Comparison of ENCODE assay signal across 8 mouse cellular contexts in the genomic region with DNA sequence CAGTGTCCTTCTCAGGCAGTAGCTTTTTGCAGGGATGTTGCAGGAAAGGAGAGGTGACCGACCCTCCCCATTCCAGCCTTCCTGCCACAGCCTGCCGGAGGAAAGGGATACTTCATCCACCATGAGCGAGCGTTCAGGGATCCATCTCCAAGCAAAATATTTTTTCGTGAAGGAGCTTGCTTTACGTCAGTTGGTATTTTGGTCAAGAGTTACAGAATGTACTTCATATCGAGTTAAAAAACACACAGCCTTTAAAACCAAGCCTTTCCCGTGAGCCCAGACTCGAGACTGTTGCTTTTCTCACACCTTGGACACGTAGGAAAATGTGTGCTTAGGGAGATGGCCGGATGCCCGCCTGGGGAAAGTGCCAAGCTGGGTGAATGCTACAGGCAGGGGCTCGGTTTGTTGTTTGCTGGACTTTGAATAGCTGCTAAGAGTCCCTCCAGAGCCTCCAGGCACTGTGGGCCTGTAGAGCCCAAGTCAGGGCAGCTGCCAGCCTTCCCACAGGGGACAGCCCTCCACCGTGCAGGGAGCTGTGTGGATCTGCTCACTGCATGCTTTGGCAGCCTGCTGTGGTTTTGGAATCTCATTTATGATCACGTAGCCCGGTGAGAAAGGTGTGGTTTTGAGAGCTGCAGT. TPM values are rescaled to one million over a fixed set of nuclear protein-coding genes. Genes with fewer than 3 reads are reported as not detected.
DNase-seq lines count a peak whose midpoint lies in the region; ATAC-seq and TF ChIP-seq lines count a peak whose summit lies in the region.

No protein-coding gene starts in this region.

- 61% methylated on average over 16 of the region's 16 CpGs for WGBS in hindbrain, embryonic 12.5 days
- 75% methylated on average over 16 of the region's 16 CpGs for WGBS in hindbrain, embryonic 10.5 days
- 49% methylated on average over 16 of the region's 16 CpGs for WGBS in embryonic facial prominence, embryonic 12.5 days
- WGBS in limb, embryonic 14.5 days, result 37% methylated on average over 16 of the region's 16 CpGs

- no peak for DNase-seq in hindbrain, embryonic 10.5 days (ENCODE audit: low spot score)
- peak; percentile 79 to 86 for DNase-seq in heart, adult 9 months (ENCODE audit: low spot score in 2 of 2)
- DNase-seq in kidney, postnatal 10 days, result peak; percentile 89
- DNase-seq in limb, embryonic 14.5 days (ENCODE audit: low spot score), result peak; percentile 65
- DNase-seq in right cerebral cortex, postnatal 14 days, result peak; percentile 85
- no peak for DNase-seq in c-Kit-positive CD71-positive TER-119-positive erythroid progenitor cells, embryonic 14.5 days (ENCODE audit: low spot score)

- H3K36me3 ChIP-seq in hindbrain, embryonic 12.5 days, result no peaks in the 10 kb centered on the region
- H3K36me3 ChIP-seq in hindbrain, embryonic 10.5 days, result no peaks in the 10 kb centered on the region
- H3K36me3 ChIP-seq in embryonic facial prominence, embryonic 12.5 days, result no peaks in the 10 kb centered on the region
- no peaks in the 10 kb centered on the region for H3K36me3 ChIP-seq in limb, embryonic 14.5 days (ENCODE audit: control insufficient read depth, insufficient read depth, low read length)

- no peak overlapping the region for H3K4me2 ChIP-seq in hindbrain, embryonic 12.5 days (replicated peaks)
- no peak overlapping the region for H3K4me2 ChIP-seq in embryonic facial prominence, embryonic 12.5 days (replicated peaks)
- peak overlapping the region; percentile 2; the same call in 1 of the 2 replicates for H3K4me2 ChIP-seq in limb, embryonic 14.5 days (replicated peaks; ENCODE audit: low read depth, low read length, severe bottlenecking)

- H3K4me3 ChIP-seq in hindbrain, embryonic 12.5 days, result no peak overlapping the region
- no peak overlapping the region for H3K4me3 ChIP-seq in hindbrain, embryonic 10.5 days
- H3K4me3 ChIP-seq in embryonic facial prominence, embryonic 12.5 days, result no peak overlapping the region
- no peak overlapping the region for H3K4me3 ChIP-seq in limb, embryonic 14.5 days (replicated peaks; ENCODE audit: low read length)

- H3K27ac ChIP-seq in hindbrain, embryonic 12.5 days, result peak overlapping the region; percentile 61; the same call in 1 of the 2 replicates
- no peak overlapping the region for H3K27ac ChIP-seq in hindbrain, embryonic 10.5 days
- H3K27ac ChIP-seq in embryonic facial prominence, embryonic 12.5 days, result peak overlapping the region; percentile 50; the same call in 1 of the 2 replicates
- peak overlapping the region; percentile 65 for H3K27ac ChIP-seq in limb, embryonic 14.5 days (replicated peaks; ENCODE audit: low read depth, low read length)

- peaks cover 22% of the 10 kb centered on the region for H3K4me1 ChIP-seq in hindbrain, embryonic 12.5 days
- peaks cover 27% of the 10 kb centered on the region for H3K4me1 ChIP-seq in hindbrain, embryonic 10.5 days (replicated peaks)
- H3K4me1 ChIP-seq in embryonic facial prominence, embryonic 12.5 days, result peaks cover 16% of the 10 kb centered on the region
- peaks cover 28% of the 10 kb centered on the region for H3K4me1 ChIP-seq in limb, embryonic 14.5 days (ENCODE audit: control insufficient read depth, insufficient read depth, low read length)

- no peaks in the 10 kb centered on the region for H3K9me3 ChIP-seq in hindbrain, embryonic 12.5 days (replicated peaks)
- no peaks in the 10 kb centered on the region for H3K9me3 ChIP-seq in hindbrain, embryonic 10.5 days
- no peaks in the 10 kb centered on the region for H3K9me3 ChIP-seq in embryonic facial prominence, embryonic 12.5 days
- no peaks in the 10 kb centered on the region for H3K9me3 ChIP-seq in limb, embryonic 14.5 days (ENCODE audit: control insufficient read depth, low read length)

- no peak overlapping the region for H3K9ac ChIP-seq in hindbrain, embryonic 12.5 days
- peak overlapping the region; percentile 19; the same call in 1 of the 2 replicates for H3K9ac ChIP-seq in embryonic facial prominence, embryonic 12.5 days
- 0 out of 2 replicates have a peak overlapping the region, but pooled peaks have one; percentile 14 for H3K9ac ChIP-seq in limb, embryonic 14.5 days (ENCODE audit: low read depth, low read length, severe bottlenecking)

- ATAC-seq in hindbrain, embryonic 12.5 days (ENCODE audit: low FRiP score), result no peak
- ATAC-seq in embryonic facial prominence, embryonic 12.5 days (ENCODE audit: insufficient number of reproducible peaks, insufficient read depth, low FRiP score, low TSS enrichment), result no peak
- peak; percentile 58 for ATAC-seq in limb, embryonic 14.5 days (ENCODE audit: low FRiP score, low read depth)

- no peaks in the 10 kb centered on the region for H3K27me3 ChIP-seq in hindbrain, embryonic 12.5 days
- no peaks in the 10 kb centered on the region for H3K27me3 ChIP-seq in hindbrain, embryonic 10.5 days (ENCODE audit: insufficient read depth, poor library complexity, severe bottlenecking)
- no peaks in the 10 kb centered on the region for H3K27me3 ChIP-seq in embryonic facial prominence, embryonic 12.5 days
- no peaks in the 10 kb centered on the region for H3K27me3 ChIP-seq in limb, embryonic 14.5 days (ENCODE audit: control insufficient read depth, insufficient read depth, low read length)

- no peak for TF ChIP-seq POLR2A in limb, embryonic 14.5 days (IDR thresholded peaks at IDR 0.05; ENCODE audit: borderline replicate concordance, extremely low read depth, insufficient read depth, insufficient read length)

RNA-seq across cellular contexts. Expression of a gene that starts 20.6 kb away (rescaled TPM):
- polyA plus RNA-seq in hindbrain, embryonic 12.5 days (2016; fragmentation: Nextera tagmentation; extraction: Ambion mirVana), result 13.0 and 19.4 TPM in 2 replicates
- polyA plus RNA-seq in hindbrain, embryonic 10.5 days (2016; fragmentation: Nextera tagmentation; extraction: Ambion mirVana), result 1.7 and 2.9 TPM in 2 replicates
- polyA plus RNA-seq in embryonic facial prominence, embryonic 12.5 days (2016; fragmentation: Nextera tagmentation; extraction: Ambion mirVana), result 1.7 and 2.1 TPM in 2 replicates
- polyA plus RNA-seq in limb, embryonic 14.5 days (2012; rRNA removed), result 1.3 and 1.5 TPM in 2 replicates
- polyA plus RNA-seq in limb, embryonic 14.5 days (2014; fragmentation: Nextera tagmentation; extraction: Ambion mirVana), result 1.4 and 2.1 TPM in 2 replicates

RNA-seq across cellular contexts. Expression of a gene that starts 44.4 kb away (rescaled TPM):
- polyA plus RNA-seq in hindbrain, embryonic 12.5 days (2016; fragmentation: Nextera tagmentation; extraction: Ambion mirVana), result 6.3 and 6.9 TPM in 2 replicates
- 4.1 and 4.9 TPM in 2 replicates for polyA plus RNA-seq in hindbrain, embryonic 10.5 days (2016; fragmentation: Nextera tagmentation; extraction: Ambion mirVana)
- polyA plus RNA-seq in embryonic facial prominence, embryonic 12.5 days (2016; fragmentation: Nextera tagmentation; extraction: Ambion mirVana), result 4.5 TPM in 2 replicates
- polyA plus RNA-seq in limb, embryonic 14.5 days (2012; rRNA removed), result 7.0 TPM in 2 replicates
- 4.4 and 5.3 TPM in 2 replicates for polyA plus RNA-seq in limb, embryonic 14.5 days (2014; fragmentation: Nextera tagmentation; extraction: Ambion mirVana)

Comparison
In these comparisons a context has a peak if more than half of its experiments do, and no peak if none do; other contexts are left out.
1. DNase-seq: peak in heart, adult 9 months (2 of 2), kidney, postnatal 10 days (single experiment), limb, embryonic 14.5 days (single experiment) and right cerebral cortex, postnatal 14 days (single experiment); none in hindbrain, embryonic 10.5 days (single experiment) and c-Kit-positive CD71-positive TER-119-positive erythroid progenitor cells, embryonic 14.5 days (single experiment).